Mouse (Mus musculus): Measurements from ENCODE around the gene Arhgef3.

Arhgef3 gene

GRCm38 (mm10) chr14:27114362-27115274 is at the start of gene Arhgef3:
TSS of gene Arhgef3 (plus strand) at chr14:27114899.
- peak; percentile 80 to 93 for DNase-seq

DNA sequence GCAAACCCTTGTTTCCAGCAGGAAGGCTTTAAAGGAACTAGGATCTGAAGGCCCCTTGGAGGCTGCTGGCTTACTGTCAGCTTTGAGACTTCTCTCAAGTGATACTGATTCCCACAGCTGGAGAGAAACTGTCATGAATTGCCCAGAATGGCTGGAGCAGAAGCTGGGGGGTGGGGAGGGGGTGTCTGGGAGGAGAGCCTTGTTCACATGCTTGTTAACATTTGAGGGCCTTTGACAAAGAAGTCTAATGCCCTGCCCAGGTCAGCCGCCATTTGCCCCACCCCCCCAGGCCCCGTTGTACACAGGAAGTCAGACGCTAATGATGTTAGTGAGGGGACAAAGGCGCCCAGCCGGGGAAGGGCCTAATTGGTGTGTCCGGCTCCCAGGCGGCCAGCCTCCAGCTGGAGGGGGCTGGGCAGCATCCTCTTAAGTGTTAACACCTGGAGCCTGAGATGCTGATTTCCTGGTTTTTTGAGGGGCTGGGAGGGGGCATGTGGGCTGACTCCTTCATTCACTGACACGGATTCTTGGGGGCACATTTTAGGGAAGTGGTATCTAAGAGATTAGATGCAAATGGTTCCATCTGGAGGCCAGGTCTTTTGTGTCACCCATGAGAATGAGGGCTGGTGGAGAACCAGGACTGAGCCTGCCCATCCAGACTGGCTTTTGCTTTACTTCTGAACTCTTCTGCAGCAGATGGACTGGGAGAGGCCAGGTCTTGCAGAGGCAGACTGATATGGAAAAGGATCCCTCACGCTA is 48.3 kb upstream of the Arhgef3 start:
- DNase-seq: peak; percentile 31 to 54

DNA sequence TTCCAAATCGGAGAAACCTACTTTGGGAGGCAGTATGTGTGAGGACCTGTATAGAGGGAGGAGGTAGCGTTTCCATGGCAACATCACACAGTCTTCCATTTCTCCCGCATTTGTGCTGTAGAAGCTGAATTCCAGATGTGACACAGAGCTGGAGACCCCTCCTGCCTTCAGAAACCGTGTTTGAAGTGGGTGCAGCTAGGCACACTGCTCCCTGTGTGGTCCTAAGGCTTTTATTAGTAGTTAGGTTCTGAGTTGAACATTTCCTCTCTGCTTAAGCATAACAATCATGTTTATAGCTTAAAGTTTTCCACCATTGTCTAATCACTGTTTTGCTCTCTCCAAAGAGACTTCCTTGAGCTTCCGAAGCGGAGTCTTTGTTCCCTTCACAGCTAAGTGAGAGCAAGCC is 46.8 kb upstream of the Arhgef3 start:
- DNase-seq: no peak

DNA sequence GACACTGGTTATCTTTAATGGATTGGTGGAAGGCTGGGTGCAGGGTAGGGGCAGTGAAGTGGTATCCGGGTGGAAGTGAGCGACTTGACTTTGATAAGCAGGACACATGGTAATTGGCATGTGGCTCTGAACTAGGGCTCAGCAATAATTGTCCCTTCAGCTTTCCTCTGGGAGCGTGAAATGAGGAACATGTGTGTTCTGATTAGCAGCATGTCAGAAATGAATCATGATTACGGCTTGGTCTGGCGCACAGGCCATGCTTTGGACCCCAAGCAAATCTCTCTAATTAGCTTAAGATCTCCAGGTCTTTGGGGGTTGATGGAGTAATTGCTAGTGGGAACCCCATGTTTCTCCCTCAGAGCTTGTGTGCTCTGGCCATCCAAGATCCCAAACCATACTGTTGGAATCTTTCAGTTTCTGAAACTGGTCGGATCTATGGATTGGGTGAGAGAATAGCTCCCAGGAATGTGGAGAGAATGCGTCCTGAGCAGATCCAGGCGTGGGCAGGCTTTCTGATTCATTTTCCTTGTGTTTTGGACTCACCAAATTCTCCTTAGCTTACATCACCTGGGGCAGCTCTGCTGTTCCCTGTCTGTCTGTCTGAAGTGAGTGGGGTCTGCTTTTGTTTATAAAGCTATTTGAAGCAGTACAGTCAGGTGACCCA is 45.1 kb upstream of the Arhgef3 start:
- DNase-seq: no peak

DNA sequence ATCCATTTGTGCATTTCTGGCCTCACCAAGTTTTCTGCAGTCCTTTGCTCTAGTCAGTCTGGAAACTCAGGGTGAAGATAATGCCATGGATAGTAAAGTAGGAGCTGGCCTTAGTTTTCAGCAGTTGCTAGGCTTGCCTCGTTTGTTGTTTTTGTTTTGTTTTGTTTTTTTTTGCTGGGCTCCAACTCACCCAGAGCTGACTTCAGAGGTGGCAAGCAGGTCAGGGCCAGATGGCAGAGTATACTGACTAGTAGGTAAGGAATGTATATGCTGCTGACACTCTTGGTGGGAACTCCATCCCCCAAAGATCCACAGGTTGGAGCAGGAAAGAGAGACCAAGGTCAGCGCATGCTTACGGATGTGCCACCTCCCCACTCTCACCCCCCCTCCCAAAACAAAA is 44.6 kb upstream of the Arhgef3 start:
- DNase-seq: no peak

GRCm38 (mm10) chr14:27070758-27071157 is 43.9 kb upstream of the Arhgef3 start:
- DNase-seq: peak; percentile 58 to 82

DNA sequence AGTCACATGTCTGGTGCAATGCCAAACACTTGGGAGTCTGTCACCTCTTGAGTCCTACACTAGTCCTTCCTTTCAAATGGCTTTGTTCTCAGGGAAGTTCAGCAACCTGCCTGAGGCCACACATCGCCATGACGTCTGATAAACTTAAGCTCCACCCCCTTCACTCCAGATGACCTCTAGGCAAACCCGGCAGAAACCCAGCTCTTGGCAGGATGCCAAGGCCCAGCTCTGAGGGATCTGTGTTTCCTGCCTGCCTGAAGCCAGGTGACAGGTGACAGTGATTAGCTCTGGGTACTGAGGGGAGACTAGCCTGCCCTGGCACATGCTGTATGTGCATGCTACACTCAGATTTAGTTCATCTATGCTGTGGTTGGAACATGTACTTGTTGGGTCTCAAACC is 42.7 kb upstream of the Arhgef3 start:
- DNase-seq: peak; percentile 46 to 75

- DNase-seq: no peak
These were observed 39.6 kb upstream of the Arhgef3 start for GRCm38 (mm10) chr14:27075084-27075483.

GRCm38 (mm10) chr14:27075909-27076521 is 38.7 kb upstream of the Arhgef3 start:
- DNase-seq: no peak

GRCm38 (mm10) chr14:27076522-27076920 is 38.2 kb upstream of the Arhgef3 start:
- no peak for DNase-seq

DNA sequence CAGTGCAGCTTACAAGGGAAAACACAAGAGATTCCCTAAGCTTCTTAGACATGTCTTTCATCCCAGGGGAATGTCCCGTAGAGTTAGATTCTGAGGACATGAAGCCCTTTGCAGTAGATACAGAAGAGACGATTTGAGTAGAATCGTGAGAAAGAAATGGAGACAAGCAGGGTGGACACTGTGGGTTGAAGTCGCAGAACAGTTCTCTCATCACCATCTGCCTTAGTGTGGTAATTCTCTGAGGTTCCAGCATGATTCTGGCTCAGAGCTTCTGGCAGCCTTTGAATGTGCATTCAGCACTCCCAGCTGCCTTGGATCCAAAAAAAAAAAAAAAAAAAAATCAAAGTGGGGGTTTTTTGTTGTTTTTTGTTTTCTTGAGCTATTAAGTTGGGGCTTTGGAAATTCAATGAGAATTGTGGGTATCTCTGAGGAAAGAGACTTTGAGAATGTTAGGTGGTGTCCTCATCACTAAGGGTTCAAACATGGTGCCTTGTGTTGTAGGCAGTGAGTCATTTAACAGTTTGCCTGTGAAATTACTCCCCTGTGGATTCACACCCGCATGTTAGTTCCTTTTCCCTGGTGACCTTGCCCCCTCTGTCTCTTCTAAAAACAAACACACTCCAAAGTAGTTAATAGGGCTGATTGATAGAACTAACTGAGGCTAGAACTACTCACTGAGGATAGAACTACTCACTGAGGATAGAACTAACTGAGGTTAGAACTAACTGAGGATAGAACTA is 33.0 kb upstream of the Arhgef3 start:
- no peak for DNase-seq

DNA sequence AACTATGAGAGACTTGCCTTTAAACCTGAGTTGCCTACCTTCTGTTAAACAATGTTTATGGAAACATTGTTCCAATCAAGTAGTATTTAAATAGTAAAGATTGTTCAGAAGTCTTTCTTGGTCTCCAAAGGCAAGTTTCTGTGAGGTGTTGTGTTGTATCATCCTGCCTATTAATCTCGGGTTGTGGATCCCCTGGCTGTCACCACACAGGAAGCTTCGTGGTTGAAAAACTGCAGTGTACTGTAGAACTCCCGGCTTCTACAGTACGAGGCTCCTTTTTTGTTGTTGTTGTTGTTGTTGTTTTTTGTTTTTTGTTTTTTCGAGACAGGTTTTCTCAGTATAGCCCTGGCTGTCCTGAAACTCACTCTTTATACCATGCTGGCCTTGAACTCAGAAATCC is 29.2 kb upstream of the Arhgef3 start:
- DNase-seq: no peak

DNA sequence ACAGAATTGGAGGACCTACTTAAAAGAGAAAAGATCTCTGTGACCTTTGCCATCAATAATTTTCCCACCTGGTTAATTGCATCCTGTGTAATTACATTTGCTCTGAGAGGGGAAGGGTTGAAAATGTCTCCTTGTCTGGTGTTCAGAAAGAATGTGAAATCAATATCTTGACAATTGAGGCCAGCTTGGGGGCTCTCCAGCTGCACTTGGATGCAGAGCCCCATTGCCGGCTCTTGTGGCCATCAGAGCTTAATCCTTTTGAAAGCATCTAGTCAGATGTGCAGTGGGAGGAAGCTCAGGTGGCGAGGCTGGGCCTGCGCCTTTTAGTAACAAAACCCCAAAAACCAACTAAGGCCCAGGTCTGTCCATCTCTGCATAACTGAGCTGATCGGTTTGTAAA is 28.7 kb upstream of the Arhgef3 start:
- no peak for DNase-seq

DNA sequence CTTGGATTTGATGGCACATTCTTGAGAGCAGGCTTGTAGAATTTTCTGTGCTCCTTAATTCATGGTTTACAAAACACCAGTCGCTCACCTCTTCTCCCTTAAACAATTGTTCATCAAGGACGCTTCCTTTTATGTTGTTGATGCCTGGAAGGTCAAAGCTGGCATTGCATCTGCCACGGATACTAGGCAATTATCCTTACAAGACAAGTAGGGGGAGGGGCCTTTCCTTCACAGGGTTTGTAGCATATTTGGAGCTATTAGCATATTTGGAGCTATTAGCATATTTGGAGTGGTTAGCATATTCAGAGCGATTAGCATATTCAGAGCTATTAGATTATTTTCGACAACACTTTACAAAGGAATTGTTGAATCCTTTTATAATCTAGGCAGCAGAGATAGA is 20.5 kb upstream of the Arhgef3 start:
- no peak for DNase-seq

DNA sequence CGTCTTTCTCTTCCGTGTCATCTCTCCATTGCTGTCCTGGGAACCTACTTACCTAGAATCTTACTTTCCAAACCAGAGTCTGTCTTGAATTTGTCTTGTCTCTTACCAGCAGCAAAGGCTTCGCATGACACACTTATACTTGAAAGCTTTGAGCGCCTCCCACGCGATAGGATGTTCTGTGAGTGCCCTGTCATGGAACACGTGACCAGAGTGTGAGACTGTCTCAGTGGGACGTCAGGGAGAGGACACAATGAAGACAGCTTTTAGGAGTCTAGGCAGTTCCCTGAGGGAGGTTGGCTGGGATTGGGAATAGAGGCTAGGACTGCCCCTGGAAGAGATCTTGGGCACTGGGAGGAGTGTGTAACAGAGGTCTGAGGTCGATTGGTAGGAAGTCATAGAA is 18.6 kb upstream of the Arhgef3 start:
- DNase-seq: no peak

GRCm38 (mm10) chr14:27096779-27097178 is 17.9 kb upstream of the Arhgef3 start:
- peak; percentile 53 to 73 for DNase-seq

- peak; percentile 25 to 52 for DNase-seq
These were observed 13.0 kb upstream of the Arhgef3 start for GRCm38 (mm10) chr14:27101735-27102134.

GRCm38 (mm10) chr14:27102720-27103119 is 12.0 kb upstream of the Arhgef3 start:
- DNase-seq: no peak

- no peak for DNase-seq
These were observed 8.8 kb upstream of the Arhgef3 start for GRCm38 (mm10) chr14:27105731-27106457.

- DNase-seq: peak; percentile 79 to 88
These were observed 5.8 kb upstream of the Arhgef3 start for GRCm38 (mm10) chr14:27108748-27109504.

DNA sequence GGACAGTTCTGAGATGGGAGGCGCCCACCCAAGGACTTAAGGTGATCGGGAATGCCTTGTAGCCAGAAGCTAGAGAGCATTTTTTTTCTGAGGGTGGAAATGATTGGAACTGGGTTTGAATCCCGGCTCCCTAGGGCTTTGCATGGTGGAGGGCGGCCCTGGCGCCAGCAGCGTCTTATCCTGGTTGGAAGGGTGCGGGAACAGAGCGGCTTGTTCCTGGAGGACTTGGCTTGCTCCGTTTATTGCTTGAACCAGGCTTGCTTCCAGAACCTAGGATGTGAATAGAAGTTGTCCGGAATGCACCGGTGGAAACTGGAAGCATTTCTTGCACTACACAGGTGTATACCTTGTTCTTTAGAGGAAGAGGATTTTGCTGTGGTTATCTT is 569 bp downstream of the Arhgef3 start:
- DNase-seq: peak; percentile 39 to 68

Data from kidney, postnatal 25 days (tissue).